Mouse (Mus musculus): ENCODE measurements around the gene Ogfod1. TPM values are rescaled to one million over a fixed set of nuclear protein-coding genes. Genes with fewer than 3 reads are reported as not detected.

Gene Ogfod1
- polyA plus RNA-seq, 1 experiment from 2014 or later = 20.8 TPM

Other genes with a start within 250 kb of the Ogfod1 start
- gene Gnao1, start 227.2 kb upstream of the Ogfod1 start, polyA plus RNA-seq (2015; fragmentation: Nextera tagmentation; extraction: Ambion mirVana) = 174 and 187 TPM in 2 replicates
- 63.5 and 64.4 TPM in 2 replicates for gene Amfr, start 24.4 kb upstream of the Ogfod1 start, polyA plus RNA-seq (2015; fragmentation: Nextera tagmentation; extraction: Ambion mirVana)
- gene Nudt21, start 167 bp upstream of the Ogfod1 start, polyA plus RNA-seq (2015; fragmentation: Nextera tagmentation; extraction: Ambion mirVana) = 116 and 122 TPM in 2 replicates
- gene Bbs2, start 61.7 kb downstream of the Ogfod1 start, polyA plus RNA-seq (2015; fragmentation: Nextera tagmentation; extraction: Ambion mirVana) = 19.8 and 21.0 TPM in 2 replicates
- gene Mt4, start 100.0 kb downstream of the Ogfod1 start, polyA plus RNA-seq (2015; fragmentation: Nextera tagmentation; extraction: Ambion mirVana) = not detected in 2 replicates
- gene Mt3, start 115.4 kb downstream of the Ogfod1 start, polyA plus RNA-seq (2015; fragmentation: Nextera tagmentation; extraction: Ambion mirVana) = 191 and 212 TPM in 2 replicates
- gene Mt2, start 135.5 kb downstream of the Ogfod1 start, polyA plus RNA-seq (2015; fragmentation: Nextera tagmentation; extraction: Ambion mirVana) = 30.4 and 42.4 TPM in 2 replicates
- 75.0 and 96.2 TPM in 2 replicates for gene Mt1, start 141.9 kb downstream of the Ogfod1 start, polyA plus RNA-seq (2015; fragmentation: Nextera tagmentation; extraction: Ambion mirVana)
- 63.8 and 66.7 TPM in 2 replicates for gene Nup93, start 177.4 kb downstream of the Ogfod1 start, polyA plus RNA-seq (2015; fragmentation: Nextera tagmentation; extraction: Ambion mirVana)

Data from forebrain, embryonic 16.5 days (tissue).